In genomic region chr5:50059586-50059985, GRCm38 (mm10) we compare ENCODE assay signal across 9 mouse cellular contexts. TPM values are rescaled to one million over a fixed set of nuclear protein-coding genes. Genes with fewer than 3 reads are reported as not detected.
DNase-seq lines count a peak whose midpoint lies in the region; ATAC-seq and TF ChIP-seq lines count a peak whose summit lies in the region.
"Had no signal": no experiment of that assay in that cellular context is flagged by ENCODE, and none has a peak within 500 bp of the region (broad histone marks: within the 10 kb centered on the region; RNA-seq: fewer than 3 reads in every experiment).

No protein-coding gene starts in this region.

- TF ChIP-seq POLR2A in heart, adult 2 months (IDR thresholded peaks at IDR 0.05; ENCODE audit: insufficient read depth, low read depth, low read length), result no peak

- H3K27me3 ChIP-seq in heart, adult 2 months (ENCODE audit: control insufficient read depth, insufficient read depth, low read length), result no peaks in the 10 kb centered on the region
- H3K27me3 ChIP-seq in hindbrain, embryonic 13.5 days, result no peaks in the 10 kb centered on the region
- no peaks in the 10 kb centered on the region for H3K27me3 ChIP-seq in limb, embryonic 12.5 days
- H3K27me3 ChIP-seq in midbrain, embryonic 15.5 days (replicated peaks), result no peaks in the 10 kb centered on the region
- H3K27me3 ChIP-seq: midbrain, embryonic 12.5 days had no signal

- TF ChIP-seq CTCF in heart, adult 2 months (IDR thresholded peaks at IDR 0.05), result no peak

- 92% methylated on average over 7 of the region's 7 CpGs for WGBS in heart, adult 2 months
- 93% methylated on average over 7 of the region's 7 CpGs for WGBS in hindbrain, embryonic 13.5 days
- 82% methylated on average over 7 of the region's 7 CpGs for WGBS in limb, embryonic 12.5 days
- 94% methylated on average over 7 of the region's 7 CpGs for WGBS in midbrain, embryonic 15.5 days

- H3K9ac ChIP-seq in heart, adult 2 months (ENCODE audit: low read depth, low read length), result no peak overlapping the region
- H3K9ac ChIP-seq in hindbrain, embryonic 13.5 days, result peak overlapping the region; percentile 97; the same call in 1 of the 2 replicates
- H3K9ac ChIP-seq in limb, embryonic 12.5 days (replicated peaks), result no peak overlapping the region
- H3K9ac ChIP-seq in midbrain, embryonic 15.5 days, result no peak overlapping the region

- intact Hi-C loops in heart, adult 2 months (cut with DNase I), result loop anchor here (5.0 kb wide), 1 partner anchor 82 kb away; no protein-coding TSS in a partner anchor
- intact Hi-C loops in left cerebral cortex, postnatal 14 days (cut with DNase I), result loop anchor here (10.0 kb wide), 1 partner anchor 155 kb away; no protein-coding TSS in a partner anchor

- peak overlapping the region; percentile 66 for H3K27ac ChIP-seq in heart, adult 2 months
- H3K27ac ChIP-seq in hindbrain, embryonic 13.5 days, result no peak overlapping the region
- peak overlapping the region; percentile 96 for H3K27ac ChIP-seq in limb, embryonic 12.5 days
- H3K27ac ChIP-seq in midbrain, embryonic 15.5 days, result no peak overlapping the region

- DNase-seq in heart, adult 2 months, result no peak
- DNase-seq in heart, postnatal 4 days, result no peak
- no peak for DNase-seq in layer of hippocampus, postnatal 36 days
- no peak for DNase-seq in adrenal gland, postnatal 14 days
- no peak for DNase-seq in left cerebral cortex, postnatal 14 days (ENCODE audit: low spot score in 2 of 2)

- H3K4me3 ChIP-seq in heart, adult 2 months, result peak overlapping the region; percentile 80
- peak overlapping the region; percentile 95 for H3K4me3 ChIP-seq in hindbrain, embryonic 13.5 days
- H3K4me3 ChIP-seq in limb, embryonic 12.5 days (replicated peaks), result peak overlapping the region; percentile 97; the same call in 1 of the 2 replicates
- peak overlapping the region; percentile 98; the same call in 1 of the 2 replicates for H3K4me3 ChIP-seq in midbrain, embryonic 15.5 days

- H3K4me2 ChIP-seq in hindbrain, embryonic 13.5 days, result peak overlapping the region; percentile 88
- H3K4me2 ChIP-seq in limb, embryonic 12.5 days, result peak overlapping the region; percentile 55
- peak overlapping the region; percentile 88 for H3K4me2 ChIP-seq in midbrain, embryonic 15.5 days

- TF ChIP-seq EP300 in heart, adult 2 months (IDR thresholded peaks at IDR 0.05; ENCODE audit: insufficient read depth, low read depth, low read length), result no peak

- no peak for ATAC-seq in hindbrain, embryonic 13.5 days (ENCODE audit: low FRiP score)
- ATAC-seq in limb, embryonic 12.5 days (ENCODE audit: insufficient number of reproducible peaks, insufficient read depth, low FRiP score, low TSS enrichment, low read depth), result no peak
- no peak for ATAC-seq in midbrain, embryonic 15.5 days (replicated peaks)

- no peaks in the 10 kb centered on the region for H3K36me3 ChIP-seq in heart, adult 2 months (ENCODE audit: control insufficient read depth, insufficient read depth, low read length)
- no peaks in the 10 kb centered on the region for H3K36me3 ChIP-seq in hindbrain, embryonic 13.5 days
- no peaks in the 10 kb centered on the region for H3K36me3 ChIP-seq in limb, embryonic 12.5 days
- H3K36me3 ChIP-seq in midbrain, embryonic 15.5 days (replicated peaks), result no peaks in the 10 kb centered on the region
- H3K36me3 ChIP-seq: midbrain, embryonic 12.5 days had no signal

- no peaks in the 10 kb centered on the region for H3K9me3 ChIP-seq in hindbrain, embryonic 13.5 days
- no peaks in the 10 kb centered on the region for H3K9me3 ChIP-seq in limb, embryonic 12.5 days
- H3K9me3 ChIP-seq in midbrain, embryonic 15.5 days, result no peaks in the 10 kb centered on the region
- H3K9me3 ChIP-seq: midbrain, embryonic 12.5 days had no signal

- no peaks in the 10 kb centered on the region for H3K4me1 ChIP-seq in heart, adult 2 months (ENCODE audit: control insufficient read depth, insufficient read depth, low read length)
- peaks cover 34% of the 10 kb centered on the region for H3K4me1 ChIP-seq in hindbrain, embryonic 13.5 days (replicated peaks)
- H3K4me1 ChIP-seq in limb, embryonic 12.5 days (replicated peaks), result peaks cover 28% of the 10 kb centered on the region
- peaks cover 20% of the 10 kb centered on the region for H3K4me1 ChIP-seq in midbrain, embryonic 15.5 days

- no peaks in the 10 kb centered on the region for H3K79me2 ChIP-seq in heart, adult 2 months (replicated peaks; ENCODE audit: control insufficient read depth, insufficient read depth, low read length)

RNA-seq across cellular contexts. Expression of gene Adgra3, which starts 0.8 kb away (rescaled TPM):
- 10 to 100 TPM; 16.1 to 21.0 TPM for total RNA-seq in heart, adult 2 months (2021)
- polyA plus RNA-seq in heart, adult 2 months (2012; rRNA removed), result 16.2 and 17.2 TPM in 2 replicates
- 10 to 100 TPM; 34.6 to 40.5 TPM for total RNA-seq in heart, postnatal 4 days (2021)
- polyA plus RNA-seq in hindbrain, embryonic 13.5 days (2015; fragmentation: Nextera tagmentation; extraction: Ambion mirVana), result 17.7 and 19.6 TPM in 2 replicates
- polyA plus RNA-seq in limb, embryonic 12.5 days (2016; fragmentation: Nextera tagmentation; extraction: Ambion mirVana), result 69.7 and 73.5 TPM in 2 replicates
- polyA plus RNA-seq in midbrain, embryonic 15.5 days (2015; fragmentation: Nextera tagmentation; extraction: Ambion mirVana), result 14.3 and 15.4 TPM in 2 replicates
- total RNA-seq in layer of hippocampus, postnatal 36 days (2021), result 10 to 100 TPM; 24.4 to 29.4 TPM
- total RNA-seq in adrenal gland, postnatal 14 days (2021), result 31.3 and 43.3 TPM in 2 replicates
- 10 to 100 TPM; 31.4 to 33.1 TPM for total RNA-seq in left cerebral cortex, postnatal 14 days (2021)

Comparison
In these comparisons a context has a peak if more than half of its experiments do, and no peak if none do; other contexts are left out.
1. H3K27ac ChIP-seq: peak in heart, adult 2 months (single experiment) and limb, embryonic 12.5 days (single experiment); none in hindbrain, embryonic 13.5 days (single experiment) and midbrain, embryonic 15.5 days (single experiment).
2. Peak in every context shown above with its lines, with median percentiles within 50 percentile points of each other: H3K4me3 ChIP-seq and H3K4me2 ChIP-seq.